Mouse (Mus musculus) forebrain, embryonic 14.5 days (tissue): ENCODE data around the gene B4galt1. TPM values are rescaled to one million over a fixed set of nuclear protein-coding genes. Genes with fewer than 3 reads are reported as not detected.

Experiments used
- ATAC-seq: fragments of 200-750 bp; cut with Nextera tagmentation; 2 replicates; pipeline ENCODE4 v1.8.0; 2017; ENCODE audit warnings: mild to moderate bottlenecking, moderate library complexity
- DNase-seq: peaks from one replicate; pipeline ENCODE4 v3.0.0-alpha.2; 2015; ENCODE audit warnings: low spot score
- H3K27ac ChIP-seq: fragments of 300-500 bp; sonication (generic); 2 replicates; pipeline ENCODE4 v1.5.1; 2014; ENCODE audit warnings: low read depth, mild to moderate bottlenecking, control low read depth, low read length, moderate library complexity
- H3K27me3 ChIP-seq: fragments of 300-500 bp; sonication (generic); replicated peaks from 2 replicates; pipeline ENCODE4 v1.6.1; 2014; ENCODE audit warnings: low read length, control low read depth, mixed read lengths; ENCODE audit not compliant: control insufficient read depth, insufficient read depth
- H3K36me3 ChIP-seq: fragments of 300-500 bp; sonication (generic); 2 replicates; pipeline ENCODE4 v1.6.1; 2014; ENCODE audit warnings: low read length, control low read depth; ENCODE audit not compliant: control insufficient read depth, insufficient read depth
- H3K4me1 ChIP-seq: fragments of 300-500 bp; sonication (generic); 2 replicates; pipeline ENCODE4 v1.6.1; 2014; ENCODE audit warnings: antibody characterized with exemption, low read length, control low read depth; ENCODE audit not compliant: control insufficient read depth, insufficient read depth
- H3K4me2 ChIP-seq: fragments of 300-500 bp; sonication (generic); 2 replicates; pipeline ENCODE4 v1.6.1; 2014; ENCODE audit warnings: mild to moderate bottlenecking, control low read depth, low read length
- H3K4me3 ChIP-seq: fragments of 300-500 bp; sonication (generic); 2 replicates; pipeline ENCODE4 v1.5.1; 2014; ENCODE audit warnings: low read depth, low read length, control low read depth
- H3K9ac ChIP-seq: fragments of 300-500 bp; sonication (generic); 2 replicates; pipeline ENCODE4 v1.6.1; 2014; ENCODE audit warnings: mild to moderate bottlenecking, low read length, control low read depth, moderate library complexity
- H3K9me3 ChIP-seq: fragments of 300-500 bp; sonication (generic); replicated peaks from 2 replicates; pipeline ENCODE4 v1.6.1; 2016; ENCODE audit warnings: low read length, control low read depth, mixed read lengths; ENCODE audit not compliant: control insufficient read depth
- WGBS: fragments of 180-500 bp; shearing (Covaris S2); extraction: QIAGEN DNeasy Blood & Tissue Kit; methylation state at CpG from one replicate; pipeline ENCODE4 v1.1.7; 2014; 5-methylcytosine and 5-hydroxymethylcytosine counted together
- polyA plus RNA-seq: library from polyadenylated mRNA; unstranded; fragments of >200 nt; fragmentation: Nextera tagmentation; extraction: Ambion mirVana; gene quantifications from 2 replicates; pipeline ENCODE4 v1.2.1, GENCODE M21; 2014

B4galt1 gene
- polyA plus RNA-seq, 1 experiment from 2014 or later, result 6.8 TPM

- Histone ChIP-seq H3K4me3 (no peak overlapping the region), H3K4me1 (peaks cover 19% of the 10 kb centered on the region), H3K27ac (no peak overlapping the region), H3K9ac (no peak overlapping the region), H3K9me3 (no peaks in the 10 kb centered on the region), H3K36me3 (no peaks in the 10 kb centered on the region), H3K27me3 (no peaks in the 10 kb centered on the region), H3K4me2 (no peak overlapping the region)
- DNase-seq (no peak), ATAC-seq (no peak)
- 92% methylated on average over 3 of the region's 3 CpGs for WGBS
Observed at GRCm38 (mm10) chr4:40849518-40849917, 4.3 kb downstream of the B4galt1 start.

- Histone ChIP-seq H3K27me3 (no peaks in the 10 kb centered on the region), H3K9ac (no peak overlapping the region), H3K9me3 (no peaks in the 10 kb centered on the region), H3K36me3 (no peaks in the 10 kb centered on the region), H3K27ac (no peak overlapping the region), H3K4me3 (no peak overlapping the region), H3K4me1 (peaks cover 23% of the 10 kb centered on the region), H3K4me2 (no peak overlapping the region)
- 61% methylated on average over 8 of the region's 8 CpGs for WGBS
- DNase-seq (peak; percentile 40), ATAC-seq (no peak)
Observed at GRCm38 (mm10) chr4:40848246-40848645, 5.6 kb downstream of the B4galt1 start.

- Histone ChIP-seq H3K27me3 (no peaks in the 10 kb centered on the region), H3K4me1 (peaks cover 19% of the 10 kb centered on the region), H3K9me3 (no peaks in the 10 kb centered on the region), H3K4me2 (no peak overlapping the region), H3K4me3 (no peak overlapping the region), H3K9ac (no peak overlapping the region), H3K27ac (no peak overlapping the region), H3K36me3 (no peaks in the 10 kb centered on the region)
- WGBS, result 91% methylated on average over 4 of the region's 4 CpGs
- DNase-seq (no peak), ATAC-seq (no peak)
Observed at GRCm38 (mm10) chr4:40847160-40847559, 6.6 kb downstream of the B4galt1 start.

- Histone ChIP-seq H3K4me2 (no peak overlapping the region), H3K36me3 (no peaks in the 10 kb centered on the region), H3K9me3 (no peaks in the 10 kb centered on the region), H3K27me3 (no peaks in the 10 kb centered on the region), H3K4me1 (peaks cover 14% of the 10 kb centered on the region), H3K9ac (no peak overlapping the region), H3K4me3 (no peak overlapping the region), H3K27ac (no peak overlapping the region)
- ATAC-seq (no peak), DNase-seq (no peak)
- WGBS, result 91% methylated on average over 7 of the region's 7 CpGs
Observed at GRCm38 (mm10) chr4:40846143-40846931, 7.5 kb downstream of the B4galt1 start.

GRCm38 (mm10) chr4:40844811-40845751 lies 8.7 kb downstream of the B4galt1 start:
- DNase-seq, result peak; percentile 39
- 57% methylated on average over 12 of the region's 12 CpGs for WGBS

GRCm38 (mm10) chr4:40844251-40844721 lies 9.5 kb downstream of the B4galt1 start:
- no peaks in the 10 kb centered on the region for H3K36me3 ChIP-seq
- H3K4me1 ChIP-seq, result peaks cover 11% of the 10 kb centered on the region
- DNase-seq (peak; percentile 59), ATAC-seq (peak; percentile 79)
- H3K27me3 ChIP-seq, result no peaks in the 10 kb centered on the region; the same call in 1 of the 2 replicates
- H3K4me2 ChIP-seq, result no peak overlapping the region
- 10% methylated on average over 5 of the region's 5 CpGs for WGBS
- no peak overlapping the region for H3K4me3 ChIP-seq
- no peak overlapping the region for H3K9ac ChIP-seq
- H3K9me3 ChIP-seq, result no peaks in the 10 kb centered on the region
- H3K27ac ChIP-seq, result peak overlapping the region; percentile 63

More at GRCm38 (mm10) chr4:40844811-40845751, 8.7 kb downstream of the B4galt1 start:
- Histone ChIP-seq H3K36me3 (no peaks in the 10 kb centered on the region), H3K27me3 (no peaks in the 10 kb centered on the region), H3K4me1 (peaks cover 11% of the 10 kb centered on the region), H3K4me3 (no peak overlapping the region), H3K9ac (no peak overlapping the region), H3K27ac (peak overlapping the region; percentile 63), H3K4me2 (no peak overlapping the region), H3K9me3 (no peaks in the 10 kb centered on the region)
- ATAC-seq, result no peak

- DNase-seq (no peak), ATAC-seq (no peak)
- no peak overlapping the region for H3K9ac ChIP-seq
- H3K4me1 ChIP-seq, result peaks cover 11% of the 10 kb centered on the region
- H3K4me3 ChIP-seq, result no peak overlapping the region
- WGBS, result 71% methylated on average over 8 of the region's 8 CpGs
- H3K9me3 ChIP-seq, result no peaks in the 10 kb centered on the region
- no peaks in the 10 kb centered on the region; the same call in 1 of the 2 replicates for H3K27me3 ChIP-seq
- no peaks in the 10 kb centered on the region for H3K36me3 ChIP-seq
- no peak overlapping the region for H3K4me2 ChIP-seq
- peak overlapping the region; percentile 50 for H3K27ac ChIP-seq
Observed at GRCm38 (mm10) chr4:40843726-40844125, 10.1 kb downstream of the B4galt1 start.

- DNase-seq (no peak), ATAC-seq (no peak)
- H3K27ac ChIP-seq, result no peak overlapping the region
- no peaks in the 10 kb centered on the region for H3K36me3 ChIP-seq
- no peak overlapping the region for H3K9ac ChIP-seq
- H3K27me3 ChIP-seq, result no peaks in the 10 kb centered on the region; the same call in 1 of the 2 replicates
- peaks cover 13% of the 10 kb centered on the region for H3K4me1 ChIP-seq
- no peak overlapping the region for H3K4me3 ChIP-seq
- H3K9me3 ChIP-seq, result no peaks in the 10 kb centered on the region
- 87% methylated on average over 2 of the region's 2 CpGs for WGBS
- H3K4me2 ChIP-seq, result no peak overlapping the region
Observed at GRCm38 (mm10) chr4:40840448-40840847, 13.4 kb downstream of the B4galt1 start.
